Mouse (Mus musculus): ENCODE results near the gene Gm10053. TPM values are rescaled to one million over a fixed set of nuclear protein-coding genes. Genes with fewer than 3 reads are reported as not detected.
"Not testable (repeated sequence)": the region's sequence is repeated elsewhere in the genome, so short reads cannot be mapped to it uniquely, and the experiment has no call there.

Gm10053 gene
- polyA plus RNA-seq (2015; fragmentation: Nextera tagmentation; extraction: Ambion mirVana): 115 and 126 TPM in 2 replicates

DNA sequence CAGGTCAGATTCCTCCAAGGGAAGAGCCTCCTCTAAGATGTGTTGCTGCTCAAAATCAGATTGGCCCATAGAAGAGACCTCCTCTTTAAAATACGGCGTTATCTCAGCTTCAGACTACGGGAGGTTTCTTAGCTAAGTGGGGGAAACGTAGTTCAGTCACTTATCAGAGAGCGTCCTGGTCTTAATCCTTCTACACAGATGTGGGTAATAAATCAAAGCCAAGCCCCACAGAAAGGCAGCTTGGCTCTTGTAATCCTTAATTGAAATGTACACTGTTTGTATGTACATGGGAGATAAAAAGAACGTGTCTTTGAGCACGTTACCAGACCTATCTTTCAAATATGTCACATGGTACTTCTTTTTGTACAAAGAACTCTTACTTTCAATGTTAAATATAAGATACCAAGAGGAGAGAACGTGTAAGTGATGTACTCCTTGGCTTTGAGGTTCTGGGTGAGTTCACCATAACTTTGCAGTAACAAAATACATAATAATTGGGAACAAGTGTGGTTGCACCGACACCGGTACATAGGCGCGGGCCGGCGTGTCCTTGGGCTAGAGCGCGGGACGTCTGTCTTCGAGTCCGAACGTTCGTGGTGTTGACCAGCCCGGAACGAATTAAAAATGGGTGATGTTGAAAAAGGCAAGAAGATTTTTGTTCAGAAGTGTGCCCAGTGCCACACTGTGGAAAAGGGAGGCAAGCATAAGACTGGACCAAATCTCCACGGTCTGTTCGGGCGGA, at the start of gene Gm10053:
TSS of gene Gm10053 (plus strand) at position 558 of the 742 bp plus-strand sequence.
- not testable (repeated sequence) for H3K4me3 ChIP-seq (ENCODE audit: low read depth, low read length); H3K27me3 ChIP-seq (ENCODE audit: control insufficient read depth, insufficient read depth, low read depth, low read length); H3K36me3 ChIP-seq (ENCODE audit: control insufficient read depth, insufficient read depth); H3K4me2 ChIP-seq (ENCODE audit: low read depth, low read length); H3K9me3 ChIP-seq (replicated peaks; ENCODE audit: control insufficient read depth, low read length); H3K4me1 ChIP-seq (ENCODE audit: control insufficient read depth, low read depth, low read length); H3K9ac ChIP-seq (ENCODE audit: low read depth, low read length); H3K27ac ChIP-seq (ENCODE audit: low read length)
- ATAC-seq (ENCODE audit: low read depth): peak; percentile 65
- WGBS (ENCODE audit: insufficient replicate concordance): 56% methylated on average over 23 of the region's 26 CpGs

DNA sequence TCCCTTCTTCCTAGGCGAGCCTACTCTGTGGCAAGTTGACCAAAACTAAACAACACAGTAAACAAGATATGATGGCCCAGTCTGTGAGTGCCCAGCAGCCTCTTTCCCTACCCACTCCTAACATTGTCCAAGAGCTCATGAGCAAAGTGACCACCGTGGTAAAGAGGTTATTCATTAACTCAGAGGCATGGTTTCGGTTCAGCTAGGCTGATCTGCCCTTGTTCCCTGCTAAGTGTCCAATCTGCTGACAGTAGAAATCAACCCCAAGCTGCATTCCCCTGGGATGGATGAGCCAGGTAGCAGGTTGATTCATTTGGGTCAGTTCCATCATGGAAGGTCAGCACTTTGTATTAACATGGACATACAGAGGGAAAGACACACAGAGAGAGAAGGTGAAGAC, 33.4 kb upstream of the Gm10053 start:
- H3K9me3 ChIP-seq (replicated peaks; ENCODE audit: control insufficient read depth, low read length): no peaks in the 10 kb centered on the region; the same call in 1 of the 2 replicates

DNA sequence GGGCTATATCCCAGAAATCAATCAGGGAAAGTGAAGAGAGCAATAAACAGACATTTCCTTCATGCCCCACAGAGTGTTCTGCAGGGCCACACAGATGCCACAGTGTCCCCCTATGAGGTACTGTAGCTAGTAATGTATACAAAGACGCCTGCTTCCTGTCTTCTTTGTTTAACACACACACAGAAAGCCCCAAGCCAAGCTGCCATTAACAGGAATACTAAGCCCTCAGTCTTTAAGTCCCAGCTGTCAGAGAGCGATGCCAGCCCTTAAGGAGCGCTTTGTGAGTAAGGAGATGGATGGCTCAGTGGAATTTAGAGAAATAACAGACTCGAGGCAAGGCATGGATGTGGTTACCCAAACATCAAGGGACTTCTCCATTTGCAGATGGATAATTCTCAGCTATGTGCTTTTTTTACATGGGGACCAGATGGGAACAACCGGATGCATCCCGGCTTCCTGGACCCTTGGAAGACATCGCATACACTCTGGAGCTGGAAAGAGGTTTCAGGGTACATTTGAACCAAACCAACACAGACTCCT, 30.4 kb upstream of the Gm10053 start:
- ATAC-seq (ENCODE audit: low read depth): no peak
- WGBS (ENCODE audit: insufficient replicate concordance): 35% methylated on average over 7 of the region's 7 CpGs
- Histone ChIP-seq H3K9me3 (replicated peaks; ENCODE audit: control insufficient read depth, low read length) (no peaks in the 10 kb centered on the region; the same call in 1 of the 2 replicates), H3K9ac (ENCODE audit: low read depth, low read length) (no peak overlapping the region), H3K27ac (ENCODE audit: low read length) (no peak overlapping the region), H3K4me2 (ENCODE audit: low read depth, low read length) (no peak overlapping the region), H3K4me1 (ENCODE audit: control insufficient read depth, low read depth, low read length) (no peaks in the 10 kb centered on the region), H3K27me3 (ENCODE audit: control insufficient read depth, insufficient read depth, low read depth, low read length) (no peaks in the 10 kb centered on the region), H3K36me3 (ENCODE audit: control insufficient read depth, insufficient read depth) (no peaks in the 10 kb centered on the region), H3K4me3 (ENCODE audit: low read depth, low read length) (no peak overlapping the region)

More for the DNA sequence above, 33.4 kb upstream of the Gm10053 start:
- ATAC-seq (ENCODE audit: low read depth): no peak
- Histone ChIP-seq H3K27me3 (ENCODE audit: control insufficient read depth, insufficient read depth, low read depth, low read length) (no peaks in the 10 kb centered on the region), H3K4me1 (ENCODE audit: control insufficient read depth, low read depth, low read length) (no peaks in the 10 kb centered on the region), H3K9ac (ENCODE audit: low read depth, low read length) (no peak overlapping the region), H3K36me3 (ENCODE audit: control insufficient read depth, insufficient read depth) (no peaks in the 10 kb centered on the region), H3K4me3 (ENCODE audit: low read depth, low read length) (no peak overlapping the region), H3K4me2 (ENCODE audit: low read depth, low read length) (no peak overlapping the region), H3K27ac (ENCODE audit: low read length) (no peak overlapping the region)
- 48% methylated on average over 3 of the region's 3 CpGs for WGBS (ENCODE audit: insufficient replicate concordance)

DNA sequence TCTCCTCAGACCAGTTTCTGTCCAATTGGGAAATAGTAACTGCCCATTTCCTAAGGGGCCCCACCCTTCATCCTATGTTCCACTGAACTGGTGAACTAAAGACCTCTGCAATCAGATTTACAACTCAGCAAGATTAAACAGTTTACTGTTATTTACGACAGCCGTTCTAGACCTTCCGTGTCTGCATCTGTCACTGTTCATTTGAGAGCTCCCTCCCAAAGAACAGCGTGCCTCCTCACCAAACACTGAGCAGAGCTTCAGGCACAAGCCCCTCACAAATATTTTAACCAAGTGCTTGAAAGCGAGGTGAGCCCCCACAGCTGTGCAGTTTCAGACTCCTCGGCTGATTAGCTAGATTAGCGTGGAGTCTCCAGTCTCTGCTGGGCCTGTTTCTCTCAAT, 27.1 kb upstream of the Gm10053 start:
- Histone ChIP-seq H3K27ac (ENCODE audit: low read length) (no peak overlapping the region), H3K4me3 (ENCODE audit: low read depth, low read length) (no peak overlapping the region), H3K36me3 (ENCODE audit: control insufficient read depth, insufficient read depth) (no peaks in the 10 kb centered on the region), H3K4me1 (ENCODE audit: control insufficient read depth, low read depth, low read length) (no peaks in the 10 kb centered on the region), H3K27me3 (ENCODE audit: control insufficient read depth, insufficient read depth, low read depth, low read length) (no peaks in the 10 kb centered on the region), H3K9me3 (replicated peaks; ENCODE audit: control insufficient read depth, low read length) (no peaks in the 10 kb centered on the region), H3K4me2 (ENCODE audit: low read depth, low read length) (no peak overlapping the region), H3K9ac (ENCODE audit: low read depth, low read length) (no peak overlapping the region)
- 55% methylated on average over 7 of the region's 7 CpGs for WGBS (ENCODE audit: insufficient replicate concordance)
- ATAC-seq (ENCODE audit: low read depth): no peak

DNA sequence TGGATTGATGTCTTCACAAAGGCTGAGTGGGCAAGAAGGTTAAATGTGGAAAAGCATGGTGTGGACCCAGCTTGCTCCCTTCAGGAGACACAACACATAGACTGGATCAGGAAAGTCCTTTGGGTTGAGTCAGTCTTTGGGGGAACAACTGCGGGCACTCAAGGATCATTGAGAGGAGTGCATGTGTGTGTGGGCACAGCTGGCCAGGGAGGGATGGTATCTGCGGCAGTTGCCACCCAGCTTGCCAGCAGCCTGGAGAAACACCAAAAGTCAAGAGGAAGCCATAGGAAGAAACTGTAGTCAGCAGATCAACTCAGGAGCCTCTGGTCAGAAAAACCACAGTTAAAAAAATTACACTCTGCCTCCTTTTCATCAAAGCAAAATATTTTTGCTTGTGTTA, 26.6 kb upstream of the Gm10053 start:
- H3K9ac ChIP-seq (ENCODE audit: low read depth, low read length): no peak overlapping the region

DNA sequence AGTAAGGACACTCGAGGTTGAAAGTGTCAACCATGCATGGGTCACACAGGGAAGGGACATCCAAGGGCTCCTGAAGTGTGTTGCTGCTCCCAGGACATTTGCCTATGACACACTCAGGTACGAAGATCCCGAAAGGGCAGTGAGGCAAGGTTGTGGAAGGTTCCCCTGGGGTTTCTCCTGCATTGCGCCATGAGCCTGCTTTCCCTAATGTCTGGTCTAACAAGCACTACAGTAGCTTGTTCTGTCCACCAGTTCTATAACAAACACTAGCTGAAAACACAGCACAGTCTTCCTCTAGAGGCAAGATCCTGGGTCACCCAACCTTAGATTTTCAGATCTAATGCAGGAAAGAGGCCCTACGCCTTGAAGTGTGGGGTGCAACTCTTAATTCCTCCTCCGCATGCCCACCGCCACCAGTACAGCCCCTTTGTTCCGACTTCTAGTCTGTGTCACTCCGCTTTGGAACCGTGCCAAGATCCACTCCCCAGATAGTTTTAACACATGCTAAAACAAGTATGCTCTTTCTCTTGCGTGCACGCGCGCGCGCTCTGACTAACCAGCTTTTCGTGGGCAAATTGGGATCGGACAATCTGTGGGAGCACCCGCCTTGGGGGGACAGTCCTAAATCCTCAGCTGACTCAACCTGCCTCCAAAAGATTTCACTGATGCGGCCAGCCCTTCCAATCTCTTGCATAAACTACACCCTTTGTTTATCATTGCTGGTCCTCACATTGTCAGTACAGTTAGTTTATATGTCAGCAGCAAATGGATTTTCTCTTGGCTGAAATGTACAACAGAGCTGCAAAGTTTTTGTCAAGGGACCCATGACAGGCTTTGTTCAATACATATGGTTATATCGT, 23.8 kb upstream of the Gm10053 start:
- Histone ChIP-seq H3K4me1 (ENCODE audit: control insufficient read depth, low read depth, low read length) (no peaks in the 10 kb centered on the region), H3K4me3 (ENCODE audit: low read depth, low read length) (no peak overlapping the region), H3K4me2 (ENCODE audit: low read depth, low read length) (no peak overlapping the region), H3K27ac (ENCODE audit: low read length) (no peak overlapping the region), H3K9me3 (replicated peaks; ENCODE audit: control insufficient read depth, low read length) (no peaks in the 10 kb centered on the region), H3K27me3 (ENCODE audit: control insufficient read depth, insufficient read depth, low read depth, low read length) (no peaks in the 10 kb centered on the region), H3K36me3 (ENCODE audit: control insufficient read depth, insufficient read depth) (no peaks in the 10 kb centered on the region), H3K9ac (ENCODE audit: low read depth, low read length) (no peak overlapping the region)
- 71% methylated on average over 21 of the region's 21 CpGs for WGBS (ENCODE audit: insufficient replicate concordance)
- no peak for ATAC-seq (ENCODE audit: low read depth)

More for the DNA sequence above, 26.6 kb upstream of the Gm10053 start:
- H3K4me1 ChIP-seq (ENCODE audit: control insufficient read depth, low read depth, low read length): no peaks in the 10 kb centered on the region
- H3K9me3 ChIP-seq (replicated peaks; ENCODE audit: control insufficient read depth, low read length): no peaks in the 10 kb centered on the region
- H3K27ac ChIP-seq (ENCODE audit: low read length): no peak overlapping the region
- no peak overlapping the region for H3K4me3 ChIP-seq (ENCODE audit: low read depth, low read length)
- WGBS (ENCODE audit: insufficient replicate concordance): 78% methylated on average over 2 of the region's 2 CpGs
- no peak overlapping the region for H3K4me2 ChIP-seq (ENCODE audit: low read depth, low read length)
- no peaks in the 10 kb centered on the region for H3K36me3 ChIP-seq (ENCODE audit: control insufficient read depth, insufficient read depth)
- no peaks in the 10 kb centered on the region for H3K27me3 ChIP-seq (ENCODE audit: control insufficient read depth, insufficient read depth, low read depth, low read length)
- ATAC-seq (ENCODE audit: low read depth): no peak

DNA sequence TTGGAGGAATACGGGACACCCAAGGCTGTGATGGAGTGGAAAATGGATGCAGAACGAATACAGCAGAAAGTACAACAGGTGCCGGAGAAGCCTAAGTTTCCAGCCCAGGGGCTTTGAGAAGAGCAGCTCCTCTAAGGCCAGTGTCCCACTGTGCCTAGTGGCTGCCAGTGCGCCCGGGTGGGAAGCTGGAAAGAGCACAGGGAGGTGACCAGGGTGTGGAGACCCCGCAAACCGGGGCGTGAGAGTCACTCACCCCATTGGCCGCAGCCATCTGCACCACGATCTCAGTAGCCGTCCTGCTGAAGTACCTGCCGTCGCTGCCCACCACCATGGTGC, 14.2 kb upstream of the Gm10053 start:
- WGBS (ENCODE audit: insufficient replicate concordance): 18% methylated on average over 13 of the region's 13 CpGs
- H3K36me3 ChIP-seq (ENCODE audit: control insufficient read depth, insufficient read depth): no peaks in the 10 kb centered on the region
- no peak for ATAC-seq (ENCODE audit: low read depth)
- peak overlapping the region; percentile 36 for H3K4me3 ChIP-seq (ENCODE audit: low read depth, low read length)
- no peaks in the 10 kb centered on the region for H3K4me1 ChIP-seq (ENCODE audit: control insufficient read depth, low read depth, low read length)
- H3K9me3 ChIP-seq (replicated peaks; ENCODE audit: control insufficient read depth, low read length): no peaks in the 10 kb centered on the region
- peaks cover 19% of the 10 kb centered on the region for H3K27me3 ChIP-seq (ENCODE audit: control insufficient read depth, insufficient read depth, low read depth, low read length)
- H3K4me2 ChIP-seq (ENCODE audit: low read depth, low read length): peak overlapping the region; percentile 35; the same call in 1 of the 2 replicates
- no peak overlapping the region for H3K27ac ChIP-seq (ENCODE audit: low read length)
- H3K9ac ChIP-seq (ENCODE audit: low read depth, low read length): no peak overlapping the region

DNA sequence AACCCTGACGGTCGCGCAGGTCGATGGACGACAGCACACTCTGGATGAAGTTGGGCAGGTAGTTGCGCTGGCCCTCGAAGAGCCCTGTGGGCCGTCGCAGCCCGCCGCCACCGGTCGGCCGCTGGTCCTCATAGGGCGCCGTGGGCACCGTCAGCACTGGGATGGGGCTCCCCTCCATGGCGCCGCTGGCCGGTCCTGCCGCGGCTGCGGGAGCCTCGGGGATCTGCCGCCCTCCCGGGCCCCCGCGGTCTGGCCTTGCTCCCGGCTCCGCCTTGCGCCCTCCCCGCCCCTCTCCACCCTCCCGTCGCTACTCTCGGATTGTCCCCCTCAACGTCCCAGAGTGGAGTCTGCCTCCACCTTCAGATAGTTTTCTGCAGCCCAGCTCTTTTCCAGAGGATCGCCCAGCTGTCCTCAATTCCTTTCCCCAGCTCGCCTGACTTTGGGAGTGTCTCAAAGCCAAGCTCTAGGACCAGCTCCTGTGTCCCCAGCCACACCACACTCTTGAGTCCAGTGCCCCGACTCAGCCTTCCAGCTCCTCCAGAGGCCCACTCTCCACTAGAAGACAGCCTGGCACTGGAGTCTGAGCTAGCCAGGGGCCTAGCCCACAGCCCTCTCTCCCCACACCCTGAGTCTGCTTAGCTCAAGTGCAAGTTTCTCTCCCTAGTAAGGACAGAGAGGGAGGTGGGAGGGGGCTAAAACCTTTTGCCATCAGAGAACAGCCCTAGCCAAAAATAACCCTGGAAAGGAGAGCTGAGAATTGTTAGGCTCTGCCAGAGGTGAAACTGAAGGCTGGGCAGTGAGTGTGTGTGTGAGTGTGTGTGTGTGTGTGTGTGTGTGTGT, 13.7 kb upstream of the Gm10053 start, which contains the start of gene Pgm5:
TSS of gene Pgm5 (minus strand) at position 244 of the 840 bp plus-strand sequence.
- Histone ChIP-seq H3K4me3 (ENCODE audit: low read depth, low read length) (peak within 1 kb of the TSS; percentile 36), H3K36me3 (ENCODE audit: control insufficient read depth, insufficient read depth) (no peaks in the 10 kb centered on the region), H3K4me1 (ENCODE audit: control insufficient read depth, low read depth, low read length) (no peaks in the 10 kb centered on the region), H3K9me3 (replicated peaks; ENCODE audit: control insufficient read depth, low read length) (no peaks in the 10 kb centered on the region), H3K27ac (ENCODE audit: low read length) (no peak within 1 kb of the TSS), H3K9ac (ENCODE audit: low read depth, low read length) (no peak within 1 kb of the TSS), H3K27me3 (ENCODE audit: control insufficient read depth, insufficient read depth, low read depth, low read length) (peaks cover 19% of the 10 kb centered on the region), H3K4me2 (ENCODE audit: low read depth, low read length) (peak within 1 kb of the TSS; percentile 35; the same call in 1 of the 2 replicates)
- no peak for ATAC-seq (ENCODE audit: low read depth)
- WGBS (ENCODE audit: insufficient replicate concordance): 3% methylated on average over 39 of the region's 39 CpGs
